Mouse (Mus musculus): Measurements from ENCODE around the gene Necap2. TPM values are rescaled to one million over a fixed set of nuclear protein-coding genes. Genes with fewer than 3 reads are reported as not detected.
A peak's percentile ranks its signal among the peaks of the same experiment; 100 is the strongest.

The Necap2 gene
- polyA plus RNA-seq, 1 experiment, result 68.9 TPM

- no peaks in the 10 kb centered on the region for H3K4me1 ChIP-seq (ENCODE audit: control insufficient read depth, insufficient read depth, insufficient read length, low read length)
- no peaks in the 10 kb centered on the region for H3K27me3 ChIP-seq (ENCODE audit: control insufficient read depth, insufficient read depth, low read length)
- TF ChIP-seq CTCF (IDR thresholded peaks at IDR 0.05; ENCODE audit: extremely low read depth, insufficient read length, insufficient replicate concordance, low read depth, low read length) (peak; percentile 98), POLR2A (IDR thresholded peaks at IDR 0.05; ENCODE audit: low read depth, low read length) (no peak)
- 8% methylated on average over 8 of the region's 8 CpGs for WGBS
- peaks cover 41% of the 10 kb centered on the region for H3K36me3 ChIP-seq (ENCODE audit: control insufficient read depth, insufficient read depth, low read length)
- no peak overlapping the region for H3K27ac ChIP-seq (ENCODE audit: insufficient read depth, low read depth, low read length)
- no peak overlapping the region for H3K4me3 ChIP-seq (ENCODE audit: low read depth, low read length)
Observed at GRCm38 (mm10) chr4:141065123-141065522, 13.0 kb downstream of the Necap2 start.

- H3K27ac ChIP-seq (ENCODE audit: insufficient read depth, low read depth, low read length), result no peak overlapping the region
- H3K4me1 ChIP-seq (ENCODE audit: control insufficient read depth, insufficient read depth, insufficient read length, low read length), result no peaks in the 10 kb centered on the region
- no peak for TF ChIP-seq POLR2A (IDR thresholded peaks at IDR 0.05; ENCODE audit: low read depth, low read length)
- TF ChIP-seq CTCF (IDR thresholded peaks at IDR 0.05; ENCODE audit: extremely low read depth, insufficient read length, insufficient replicate concordance, low read depth, low read length), result no peak
- H3K36me3 ChIP-seq (ENCODE audit: control insufficient read depth, insufficient read depth, low read length), result peaks cover 33% of the 10 kb centered on the region
- H3K27me3 ChIP-seq (ENCODE audit: control insufficient read depth, insufficient read depth, low read length), result no peaks in the 10 kb centered on the region
- H3K4me3 ChIP-seq (ENCODE audit: low read depth, low read length), result no peak overlapping the region
- 94% methylated on average over 4 of the region's 4 CpGs for WGBS
Observed at GRCm38 (mm10) chr4:141064104-141064659, 14.0 kb downstream of the Necap2 start.

- peak; percentile 59 for TF ChIP-seq POLR2A (IDR thresholded peaks at IDR 0.05; ENCODE audit: low read depth, low read length)
- TF ChIP-seq CTCF (IDR thresholded peaks at IDR 0.05; ENCODE audit: extremely low read depth, insufficient read length, insufficient replicate concordance, low read depth, low read length), result peak; percentile 87
- peaks cover 1% of the 10 kb centered on the region; the same call in 1 of the 2 replicates for H3K36me3 ChIP-seq (ENCODE audit: control insufficient read depth, insufficient read depth, low read length)
- H3K27me3 ChIP-seq (ENCODE audit: control insufficient read depth, insufficient read depth, low read length), result no peaks in the 10 kb centered on the region
- WGBS, result under 1% methylated on average over 77 of the region's 77 CpGs
- peak within 1 kb of the TSS; percentile 72 for H3K27ac ChIP-seq (ENCODE audit: insufficient read depth, low read depth, low read length)
- H3K4me1 ChIP-seq (ENCODE audit: control insufficient read depth, insufficient read depth, insufficient read length, low read length), result no peaks in the 10 kb centered on the region
- peak within 1 kb of the TSS; percentile 67 for H3K4me3 ChIP-seq (ENCODE audit: low read depth, low read length)
Observed at GRCm38 (mm10) chr4:141060426-141061301, 17.5 kb downstream of the Necap2 start, which contains the start of gene Crocc. Gene Crocc, minus strand, starts transcription at chr4:141060550.

GRCm38 (mm10) chr4:141059616-141060425 lies 18.3 kb downstream of the Necap2 start:
- peak overlapping the region; percentile 67 for H3K4me3 ChIP-seq (ENCODE audit: low read depth, low read length)
- TF ChIP-seq CTCF (IDR thresholded peaks at IDR 0.05; ENCODE audit: extremely low read depth, insufficient read length, insufficient replicate concordance, low read depth, low read length) (no peak), POLR2A (IDR thresholded peaks at IDR 0.05; ENCODE audit: low read depth, low read length) (no peak)
- H3K27ac ChIP-seq (ENCODE audit: insufficient read depth, low read depth, low read length), result peak overlapping the region; percentile 27; the same call in 1 of the 2 replicates
- no peaks in the 10 kb centered on the region for H3K27me3 ChIP-seq (ENCODE audit: control insufficient read depth, insufficient read depth, low read length)
- WGBS, result 8% methylated on average over 32 of the region's 32 CpGs
- H3K36me3 ChIP-seq (ENCODE audit: control insufficient read depth, insufficient read depth, low read length), result no peaks in the 10 kb centered on the region
- H3K4me1 ChIP-seq (ENCODE audit: control insufficient read depth, insufficient read depth, insufficient read length, low read length), result no peaks in the 10 kb centered on the region

- TF ChIP-seq POLR2A (IDR thresholded peaks at IDR 0.05; ENCODE audit: low read depth, low read length), result no peak
- TF ChIP-seq CTCF (IDR thresholded peaks at IDR 0.05; ENCODE audit: extremely low read depth, insufficient read length, insufficient replicate concordance, low read depth, low read length), result no peak
- Histone ChIP-seq H3K36me3 (ENCODE audit: control insufficient read depth, insufficient read depth, low read length) (no peaks in the 10 kb centered on the region), H3K4me3 (ENCODE audit: low read depth, low read length) (no peak overlapping the region), H3K27ac (ENCODE audit: insufficient read depth, low read depth, low read length) (no peak overlapping the region), H3K27me3 (ENCODE audit: control insufficient read depth, insufficient read depth, low read length) (no peaks in the 10 kb centered on the region), H3K4me1 (ENCODE audit: control insufficient read depth, insufficient read depth, insufficient read length, low read length) (no peaks in the 10 kb centered on the region)
- WGBS, result 80% methylated on average over 9 of the region's 9 CpGs
Observed at GRCm38 (mm10) chr4:141058835-141059234, 19.3 kb downstream of the Necap2 start.

- TF ChIP-seq POLR2A (IDR thresholded peaks at IDR 0.05; ENCODE audit: low read depth, low read length) (no peak), CTCF (IDR thresholded peaks at IDR 0.05; ENCODE audit: extremely low read depth, insufficient read length, insufficient replicate concordance, low read depth, low read length) (no peak)
- no peak overlapping the region for H3K4me3 ChIP-seq (ENCODE audit: low read depth, low read length)
- H3K27ac ChIP-seq (ENCODE audit: insufficient read depth, low read depth, low read length), result no peak overlapping the region
- no peaks in the 10 kb centered on the region for H3K36me3 ChIP-seq (ENCODE audit: control insufficient read depth, insufficient read depth, low read length)
- no peaks in the 10 kb centered on the region for H3K27me3 ChIP-seq (ENCODE audit: control insufficient read depth, insufficient read depth, low read length)
- 97% methylated on average over 10 of the region's 10 CpGs for WGBS
- no peaks in the 10 kb centered on the region for H3K4me1 ChIP-seq (ENCODE audit: control insufficient read depth, insufficient read depth, insufficient read length, low read length)
Observed at GRCm38 (mm10) chr4:141056970-141057369, 21.2 kb downstream of the Necap2 start.

Data from small intestine, adult 2 months (tissue).